Mouse (Mus musculus): ENCODE results near the gene Kbtbd2.

The Kbtbd2 gene

DNA sequence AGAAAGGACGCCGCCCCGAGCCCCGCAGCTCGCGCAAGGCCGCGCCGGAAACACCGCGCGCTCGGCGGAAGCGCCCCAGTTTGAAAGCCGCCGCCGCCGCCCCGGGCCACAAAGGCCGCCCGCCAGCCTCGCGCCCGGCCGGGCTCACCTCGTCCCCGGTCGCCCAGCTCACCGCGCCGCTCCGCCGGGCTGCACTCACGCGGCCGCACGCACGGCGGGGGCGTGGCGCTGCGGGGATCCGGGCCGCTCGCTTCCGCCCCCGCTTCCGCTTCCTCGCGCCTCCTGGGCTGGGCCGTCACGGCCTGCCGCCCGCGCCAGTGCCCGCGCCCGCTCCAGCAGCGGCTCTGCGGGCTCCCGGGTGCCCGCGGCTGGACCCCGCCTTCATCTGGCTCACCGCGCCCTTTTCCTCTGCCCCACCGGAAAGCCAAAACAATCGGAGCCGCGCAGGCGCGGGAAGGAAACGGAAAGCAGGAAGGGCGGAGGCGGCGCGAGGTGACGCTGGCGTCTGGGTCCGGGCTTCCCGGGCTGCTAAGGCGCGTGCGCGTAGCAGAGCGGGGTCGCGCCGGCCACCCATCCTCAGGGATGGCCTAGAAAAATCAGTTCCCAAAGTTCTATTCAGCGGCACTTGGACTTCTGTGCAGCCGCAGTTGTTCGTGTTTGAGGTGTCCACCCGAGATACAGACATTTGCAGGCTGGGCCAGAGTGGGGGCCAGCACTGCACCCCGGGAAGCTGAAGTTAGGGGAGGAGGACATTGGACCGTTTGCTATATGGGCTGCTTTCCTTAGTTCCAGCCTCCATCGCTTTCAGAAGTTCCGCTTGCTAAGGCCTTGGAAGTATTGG is at the start of gene Kbtbd2:
Gene Kbtbd2, minus strand, starts transcription at position 503 of the 841 bp plus-strand sequence.
- peak; percentile 82 for DNase-seq (ENCODE audit: low read depth, low spot score)

- DNase-seq (ENCODE audit: low read depth, low spot score) = no peak
These were observed 46.8 kb upstream of the Kbtbd2 start for GRCm38 (mm10) chr6:56844365-56844764.

DNA sequence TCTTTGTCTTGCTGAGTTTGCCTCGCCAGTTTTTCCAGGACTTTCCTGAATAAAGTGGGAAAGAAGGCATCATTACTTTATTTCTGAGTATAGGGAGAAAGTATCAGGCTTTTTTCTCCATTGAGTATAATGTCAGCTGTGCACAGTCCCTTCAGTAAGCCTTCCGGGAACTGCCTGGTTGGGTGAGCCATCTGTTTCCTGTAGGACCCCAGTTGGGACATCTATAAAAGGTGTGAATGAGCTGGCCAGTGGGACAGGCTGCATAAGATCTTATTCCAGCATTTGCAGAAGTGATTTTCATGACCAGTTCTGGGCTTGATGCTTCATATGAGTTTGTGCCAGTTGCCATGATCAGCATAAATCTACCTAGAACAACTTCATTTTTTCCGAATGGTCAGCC is 45.6 kb upstream of the Kbtbd2 start:
- DNase-seq (ENCODE audit: low read depth, low spot score) = no peak

DNA sequence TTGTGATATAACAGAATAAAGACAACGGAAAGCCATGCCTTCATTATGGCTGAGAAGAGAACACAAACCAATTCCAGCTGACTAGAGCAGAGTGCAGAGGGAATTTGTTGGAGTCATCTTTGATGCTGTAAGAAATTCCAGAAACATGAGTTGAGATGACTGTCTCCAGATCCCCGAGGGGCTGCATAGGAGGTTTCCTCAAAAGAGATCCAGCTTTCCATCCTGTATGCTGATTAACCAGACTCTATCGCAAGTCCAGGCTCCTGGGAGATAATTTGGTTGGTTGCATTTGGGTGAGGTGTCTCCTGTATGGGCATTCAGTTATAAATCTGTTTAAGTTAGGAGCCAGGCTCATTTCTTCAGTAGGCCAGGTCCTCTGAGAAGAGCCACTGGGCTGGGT is 40.0 kb upstream of the Kbtbd2 start:
- DNase-seq (ENCODE audit: low read depth, low spot score) = no peak

DNA sequence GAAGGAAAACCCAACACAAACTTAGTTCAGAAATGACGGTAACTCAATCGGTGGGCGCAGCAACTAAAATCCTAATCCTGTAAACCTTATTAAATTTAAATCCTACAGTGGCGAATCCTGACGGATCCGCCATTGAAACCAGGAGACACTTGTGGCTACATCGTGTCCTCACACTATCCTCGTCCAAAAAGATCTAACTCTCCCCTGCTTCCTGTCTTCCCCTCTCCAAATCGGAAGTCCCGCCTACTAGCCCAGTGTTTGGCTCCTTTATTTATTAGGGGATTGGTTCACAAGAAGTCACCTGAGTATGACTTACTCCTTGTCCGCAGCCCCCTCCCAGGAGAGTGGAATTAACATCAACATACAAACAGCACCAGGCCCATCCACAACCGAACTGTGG is 39.6 kb upstream of the Kbtbd2 start:
- peak; percentile 34 for DNase-seq (ENCODE audit: low read depth, low spot score)

GRCm38 (mm10) chr6:56835532-56835931 is 37.9 kb upstream of the Kbtbd2 start:
- DNase-seq (ENCODE audit: low read depth, low spot score) = no peak

GRCm38 (mm10) chr6:56834769-56835168 is 37.2 kb upstream of the Kbtbd2 start:
- DNase-seq (ENCODE audit: low read depth, low spot score) = no peak

DNA sequence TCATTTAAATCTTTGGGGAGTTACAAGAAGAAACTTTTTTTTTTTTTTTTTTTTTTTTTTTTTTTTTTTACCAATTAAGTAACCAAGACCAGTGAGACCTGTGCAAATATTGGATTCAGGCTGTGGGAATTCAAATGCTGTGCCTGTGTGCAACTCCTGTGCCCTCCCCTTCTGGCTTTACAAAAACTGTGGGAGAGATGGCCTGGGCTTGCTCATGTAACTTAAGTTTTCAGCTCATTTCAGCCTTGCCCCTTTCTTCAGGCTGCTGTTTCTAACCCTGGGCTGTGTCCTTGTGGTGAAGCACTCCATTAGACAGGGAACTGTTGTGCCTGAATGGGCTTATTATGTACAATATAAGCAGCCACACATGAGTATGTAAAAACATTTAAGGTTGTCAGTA is 35.2 kb upstream of the Kbtbd2 start:
- no peak for DNase-seq (ENCODE audit: low read depth, low spot score)

GRCm38 (mm10) chr6:56832407-56832796 is 34.8 kb upstream of the Kbtbd2 start:
- no peak for DNase-seq (ENCODE audit: low read depth, low spot score)

DNA sequence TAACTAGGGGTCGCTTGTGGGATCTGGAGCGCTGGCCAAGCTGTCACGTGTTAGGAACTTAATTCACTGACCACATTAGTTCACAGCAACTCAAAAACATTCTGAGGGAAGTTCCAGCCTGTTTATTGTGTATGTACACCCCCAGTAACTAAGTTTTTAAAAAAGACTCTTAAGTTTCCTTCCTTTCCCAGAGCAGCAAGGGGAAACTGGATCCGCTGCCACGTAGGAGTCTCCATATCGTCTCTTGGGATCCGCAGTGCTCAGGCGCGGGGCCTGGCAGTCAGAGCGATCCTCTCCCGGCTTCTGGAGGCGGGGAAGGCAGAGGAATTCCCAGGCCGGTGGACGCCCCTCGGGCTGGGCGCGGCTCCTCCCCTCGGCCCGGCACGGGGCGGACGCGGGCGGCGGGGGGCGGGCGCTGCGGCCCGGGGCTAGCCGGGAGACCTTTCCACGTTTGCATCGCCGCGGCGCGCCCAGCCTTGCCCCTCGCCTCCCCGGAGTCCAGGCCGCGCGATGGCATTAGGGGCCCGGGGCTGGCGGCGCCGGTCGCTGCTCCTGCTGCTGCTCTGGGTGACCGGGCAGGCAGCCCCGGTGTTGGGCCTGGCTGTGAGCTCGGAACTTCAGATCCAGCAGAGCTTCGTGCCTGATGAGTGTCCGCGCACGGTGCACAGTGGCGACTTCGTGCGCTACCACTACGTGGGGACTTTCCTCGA is 34.2 kb upstream of the Kbtbd2 start, which contains the start of gene Fkbp9:
Gene Fkbp9, plus strand, starts transcription at position 363 of the 710 bp plus-strand sequence.
- peak; percentile 57 for DNase-seq (ENCODE audit: low read depth, low spot score)

DNA sequence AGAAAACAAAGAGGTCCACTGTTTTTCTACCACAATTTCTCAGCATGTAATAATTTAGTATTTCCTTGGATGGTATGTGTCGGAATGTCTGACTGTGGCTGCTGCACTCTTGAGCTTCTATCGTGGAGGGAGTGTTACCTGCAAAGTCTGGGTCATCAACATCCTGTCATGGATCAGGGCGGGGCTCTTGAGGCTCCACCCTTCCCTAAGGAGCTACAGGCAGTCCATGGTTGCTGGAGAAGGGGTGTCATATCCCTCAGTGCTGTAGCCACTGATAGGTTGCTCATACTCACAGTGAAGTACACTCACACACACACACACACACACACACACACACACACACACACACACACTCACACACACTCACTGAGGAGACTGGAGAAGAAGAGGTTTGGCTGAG is 28.0 kb upstream of the Kbtbd2 start:
- DNase-seq (ENCODE audit: low read depth, low spot score) = no peak

DNA sequence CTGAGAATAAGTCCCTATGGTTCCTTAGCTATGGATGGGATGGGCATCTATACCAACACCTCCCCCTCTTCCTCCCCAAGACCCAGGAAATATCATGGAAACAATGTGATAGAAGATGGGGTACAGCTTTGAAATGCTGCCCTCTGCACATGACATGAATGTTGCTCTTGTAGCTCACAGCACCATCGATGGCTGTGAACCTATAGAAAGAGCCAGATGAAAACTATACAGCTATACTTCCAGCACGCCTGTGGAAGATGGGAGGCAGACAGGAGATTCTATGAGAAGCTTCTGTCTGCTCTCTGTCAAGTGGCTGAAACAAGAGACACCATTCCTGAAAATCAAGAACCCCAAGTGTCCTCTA is 21.5 kb upstream of the Kbtbd2 start:
- no peak for DNase-seq (ENCODE audit: low read depth, low spot score)

GRCm38 (mm10) chr6:56818436-56819123 is 21.0 kb upstream of the Kbtbd2 start:
- DNase-seq (ENCODE audit: low read depth, low spot score) = no peak

- no peak for DNase-seq (ENCODE audit: low read depth, low spot score)
These were observed 15.7 kb upstream of the Kbtbd2 start for GRCm38 (mm10) chr6:56813332-56813731.

- no peak for DNase-seq (ENCODE audit: low read depth, low spot score)
These were observed 11.0 kb upstream of the Kbtbd2 start for GRCm38 (mm10) chr6:56808656-56809055.

GRCm38 (mm10) chr6:56806195-56806594 is 8.6 kb upstream of the Kbtbd2 start:
- DNase-seq (ENCODE audit: low read depth, low spot score) = no peak

DNA sequence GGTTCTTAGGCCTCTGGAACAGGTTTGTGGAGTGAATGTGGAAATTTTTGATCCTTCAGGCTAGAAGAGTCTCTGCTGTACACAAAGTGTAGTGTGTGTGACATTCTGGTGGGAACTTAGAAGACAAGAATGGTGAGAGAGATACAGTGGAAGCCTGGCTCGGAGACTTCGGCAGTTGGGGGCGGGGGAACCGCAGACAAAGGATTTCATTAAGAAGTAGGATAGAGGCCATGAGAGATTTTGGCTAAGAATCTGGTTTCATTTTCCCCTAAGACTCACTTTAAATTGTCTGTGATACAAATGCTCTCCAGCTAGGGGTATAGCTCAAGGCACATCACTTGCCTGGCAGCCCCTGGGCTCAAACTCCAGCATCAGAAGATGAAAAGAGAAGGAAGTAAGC is 7.4 kb upstream of the Kbtbd2 start:
- DNase-seq (ENCODE audit: low read depth, low spot score) = no peak

DNA sequence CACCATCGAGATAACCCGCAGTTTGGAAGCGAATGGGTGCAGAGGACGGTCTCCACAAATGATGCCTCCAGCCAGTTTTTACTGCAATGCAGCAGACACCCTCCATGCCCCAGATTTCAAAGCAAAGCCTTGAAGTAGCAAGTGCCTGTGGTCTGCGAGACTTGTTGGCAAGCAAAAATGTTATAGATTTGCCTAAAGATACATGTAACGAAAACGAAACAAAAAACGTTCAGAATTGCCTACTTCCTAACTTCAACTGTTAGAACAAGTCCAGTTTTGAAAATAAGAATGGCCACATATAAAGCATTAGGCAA is 496 bp upstream of the Kbtbd2 start:
- no peak for DNase-seq (ENCODE audit: low read depth, low spot score)

GRCm38 (mm10) chr6:56796668-56797141 is 908 bp downstream of the Kbtbd2 start:
- no peak for DNase-seq (ENCODE audit: low read depth, low spot score)

GRCm38 (mm10) chr6:56796232-56796631 is 1.4 kb downstream of the Kbtbd2 start:
- no peak for DNase-seq (ENCODE audit: low read depth, low spot score)

DNA sequence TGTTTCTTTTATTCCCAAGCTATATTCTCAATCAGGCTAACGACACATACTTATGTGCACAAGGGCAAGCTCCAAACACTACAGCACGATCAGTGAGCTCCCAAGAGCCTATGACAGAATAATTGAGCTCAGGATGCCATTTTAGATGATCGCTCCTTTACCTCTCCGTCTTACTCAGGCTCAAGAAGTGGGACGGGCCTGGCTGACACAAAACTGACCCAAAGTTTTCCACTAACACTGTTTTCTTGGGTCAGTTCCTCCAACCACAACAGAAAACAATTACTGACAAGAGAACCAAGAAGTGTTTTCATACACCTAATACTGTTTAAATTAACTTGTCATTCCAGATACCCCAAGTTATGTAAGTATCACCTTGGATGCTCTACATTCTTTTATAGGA is 2.8 kb downstream of the Kbtbd2 start:
- DNase-seq (ENCODE audit: low read depth, low spot score) = no peak

- DNase-seq (ENCODE audit: low read depth, low spot score) = no peak
These were observed 8.3 kb downstream of the Kbtbd2 start for GRCm38 (mm10) chr6:56789336-56789735.

Measured in WW6 (cell line).